Mouse (Mus musculus): Measurements from ENCODE around the gene Unc80. TPM values are rescaled to one million over a fixed set of nuclear protein-coding genes. Genes with fewer than 3 reads are reported as not detected.
"Not testable (repeated sequence)": the region's sequence is repeated elsewhere in the genome, so short reads cannot be mapped to it uniquely, and the experiment has no call there.

Unc80 gene
- polyA plus RNA-seq, 1 experiment from 2014 or later, result 0.12 TPM

DNA sequence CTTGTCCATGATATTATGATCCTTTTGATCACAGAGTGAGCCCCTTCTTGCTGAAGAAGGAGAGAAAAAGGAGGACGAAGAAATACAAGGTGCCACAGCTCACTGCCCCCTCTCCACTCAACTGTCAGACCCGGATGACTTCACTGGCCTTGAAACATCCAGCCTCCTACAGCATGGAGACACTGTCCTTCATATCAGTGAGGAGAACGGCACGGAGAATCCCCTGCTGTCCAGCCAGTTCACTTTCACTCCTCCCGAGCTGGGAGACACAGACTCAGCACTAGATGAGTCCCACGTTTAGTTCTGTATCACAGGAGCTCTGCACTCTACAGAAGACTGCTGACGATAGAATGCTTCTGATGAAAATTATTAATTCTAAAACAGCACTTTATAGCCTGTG lies 227.1 kb downstream of the Unc80 start:
- Histone ChIP-seq H3K27me3 (ENCODE audit: control insufficient read depth, insufficient read depth, low read length) (no peaks in the 10 kb centered on the region), H3K27ac (replicated peaks in 1 of 2; ENCODE audit: control insufficient read depth in 1 of 2, insufficient read depth in 1 of 2, low read depth in 2 of 2, low read length in 2 of 2) (no peak overlapping the region), H3K36me3 (ENCODE audit: control insufficient read depth, insufficient read depth, low read length) (no peaks in the 10 kb centered on the region), H3K4me1 (ENCODE audit: control insufficient read depth in 2 of 2, insufficient read depth in 2 of 2, low read length in 2 of 2) (no peaks in the 10 kb centered on the region), H3K4me2 (ENCODE audit: low read length) (peak overlapping the region; percentile 21; the same call in 1 of the 2 replicates), H3K4me3 (ENCODE audit: control insufficient read depth in 1 of 2, insufficient read depth in 1 of 2, low read depth in 1 of 2, low read length in 2 of 2) (no peak overlapping the region), H3K9me3 (ENCODE audit: control insufficient read depth, low read length) (no peaks in the 10 kb centered on the region), H3K9ac (ENCODE audit: low read length) (no peak overlapping the region; the same call in 1 of the 2 replicates)
- ATAC-seq (ENCODE audit: insufficient number of reproducible peaks, insufficient read depth, low FRiP score, low read depth), result no peak
- 37% methylated on average over 7 of the region's 7 CpGs for WGBS

DNA sequence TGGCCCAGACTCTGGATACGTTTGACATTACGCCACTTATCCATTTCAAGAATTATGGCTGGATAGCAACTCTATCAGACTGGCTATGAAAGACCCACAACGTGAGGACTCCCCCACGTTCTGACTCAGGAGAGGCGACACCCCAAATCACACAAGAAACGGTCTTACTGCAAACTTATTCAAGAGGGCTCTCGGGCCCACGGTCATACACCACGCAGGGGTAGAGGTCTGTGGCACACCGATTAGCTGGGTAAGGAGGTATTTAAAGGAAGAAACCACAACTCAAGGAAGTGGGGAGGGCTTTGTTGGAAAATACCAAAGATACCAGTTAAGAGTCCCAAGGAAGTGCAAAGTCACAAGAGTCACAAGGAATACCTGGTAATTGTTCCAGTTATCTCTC lies 231.5 kb downstream of the Unc80 start:
- not testable (repeated sequence) for H3K36me3 ChIP-seq (ENCODE audit: control insufficient read depth, insufficient read depth, low read length); H3K9me3 ChIP-seq (ENCODE audit: control insufficient read depth, low read length); H3K4me3 ChIP-seq (ENCODE audit: control insufficient read depth in 1 of 2, insufficient read depth in 1 of 2, low read depth in 1 of 2, low read length in 2 of 2); H3K4me2 ChIP-seq (ENCODE audit: low read length); H3K27ac ChIP-seq (replicated peaks in 1 of 2; ENCODE audit: control insufficient read depth in 1 of 2, insufficient read depth in 1 of 2, low read depth in 2 of 2, low read length in 2 of 2); ATAC-seq (ENCODE audit: insufficient number of reproducible peaks, insufficient read depth, low FRiP score, low read depth); H3K9ac ChIP-seq (ENCODE audit: low read length); H3K27me3 ChIP-seq (ENCODE audit: control insufficient read depth, insufficient read depth, low read length)
- WGBS, result 89% methylated on average over 10 of the region's 10 CpGs
- peaks cover 6 to 13% of the 10 kb centered on the region in 2 experiments for H3K4me1 ChIP-seq (ENCODE audit: control insufficient read depth in 2 of 2, insufficient read depth in 2 of 2, low read length in 2 of 2)

DNA sequence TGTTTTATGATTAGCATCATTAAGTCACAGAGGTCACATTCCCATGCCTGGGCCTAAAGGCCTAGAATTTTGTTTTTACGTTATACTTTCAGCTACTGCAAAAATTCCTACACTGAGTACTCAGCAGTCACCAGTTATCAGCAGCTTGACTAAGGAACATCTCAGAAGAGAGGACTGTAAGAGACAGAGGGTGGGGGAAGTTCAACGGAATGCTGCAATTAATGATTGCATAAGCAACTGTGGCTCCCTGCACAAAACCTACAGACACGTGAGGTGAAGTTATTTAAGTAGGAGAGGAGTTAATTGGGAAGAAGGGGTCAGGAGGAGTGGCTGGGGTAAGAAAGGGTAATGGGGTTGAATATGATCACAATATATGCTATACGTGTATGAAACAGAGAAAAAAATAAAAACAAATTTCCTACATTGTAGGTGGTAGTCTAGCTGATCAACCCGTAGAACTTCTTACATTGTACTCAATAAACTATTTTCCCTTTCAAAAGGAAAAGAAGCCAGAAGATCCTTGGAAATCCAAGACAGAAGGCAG lies 232.1 kb downstream of the Unc80 start:
- no peak for ATAC-seq (ENCODE audit: insufficient number of reproducible peaks, insufficient read depth, low FRiP score, low read depth)
- H3K27ac ChIP-seq (replicated peaks in 1 of 2; ENCODE audit: control insufficient read depth in 1 of 2, insufficient read depth in 1 of 2, low read depth in 2 of 2, low read length in 2 of 2), result no peak overlapping the region
- no peaks in the 10 kb centered on the region for H3K36me3 ChIP-seq (ENCODE audit: control insufficient read depth, insufficient read depth, low read length)
- H3K27me3 ChIP-seq (ENCODE audit: control insufficient read depth, insufficient read depth, low read length), result no peaks in the 10 kb centered on the region
- H3K4me1 ChIP-seq (ENCODE audit: control insufficient read depth in 2 of 2, insufficient read depth in 2 of 2, low read length in 2 of 2), result peaks cover 6 to 13% of the 10 kb centered on the region in 2 experiments
- no peak overlapping the region; the same call in 1 of the 2 replicates for H3K9ac ChIP-seq (ENCODE audit: low read length)
- peak overlapping the region; percentile 68 for H3K4me2 ChIP-seq (ENCODE audit: low read length)
- WGBS, result 45% methylated on average over 5 of the region's 5 CpGs
- no peaks in the 10 kb centered on the region for H3K9me3 ChIP-seq (ENCODE audit: control insufficient read depth, low read length)
- H3K4me3 ChIP-seq (ENCODE audit: control insufficient read depth in 1 of 2, insufficient read depth in 1 of 2, low read depth in 1 of 2, low read length in 2 of 2), result peak overlapping the region in 1 of 2 experiments; percentile 89; a peak in 2 of 4 replicates

DNA sequence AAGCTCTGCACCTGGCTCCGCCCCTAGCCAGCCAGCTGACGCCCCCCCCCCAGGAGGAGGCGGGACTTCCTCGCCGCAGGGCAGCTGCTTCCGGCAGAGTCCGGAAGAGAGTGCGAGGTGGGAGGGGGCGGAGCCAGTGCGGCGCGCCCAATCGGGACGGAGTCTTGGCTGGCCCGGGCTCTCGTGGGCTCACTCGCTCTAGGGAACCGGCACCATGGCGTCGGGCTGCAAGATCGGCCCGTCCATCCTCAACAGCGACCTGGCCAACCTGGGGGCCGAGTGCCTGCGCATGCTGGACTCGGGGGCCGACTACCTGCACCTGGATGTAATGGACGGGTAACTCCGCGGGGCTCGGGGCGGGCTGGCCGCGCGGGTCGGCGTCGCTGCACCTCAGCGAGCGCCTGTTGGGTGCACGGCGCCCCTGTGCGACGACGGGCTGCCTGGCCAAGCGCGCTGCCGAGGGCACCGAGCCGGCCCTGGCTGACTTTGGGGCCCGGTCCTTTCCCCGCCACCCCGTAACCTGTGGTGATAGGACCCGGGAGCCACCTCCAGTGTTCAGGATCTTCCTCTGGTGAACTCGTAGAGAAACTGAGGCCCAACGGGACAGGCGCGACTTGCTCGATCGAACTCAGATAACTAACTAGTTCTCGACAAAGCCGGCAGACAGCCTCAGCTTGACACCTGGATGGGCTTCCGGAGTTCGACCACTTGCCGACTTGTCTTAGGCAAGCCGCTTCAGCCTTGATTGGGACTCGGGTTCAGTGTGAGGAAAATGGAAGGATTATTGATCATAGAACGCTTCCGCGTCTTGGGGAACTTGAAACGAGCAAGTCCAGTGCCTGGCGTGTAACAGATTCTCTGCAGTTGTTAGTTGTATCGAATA lies 232.8 kb downstream of the Unc80 start, which contains the start of gene Rpe:
Gene Rpe (plus strand): TSS at position 139 of the 883 bp plus-strand sequence.
- Histone ChIP-seq H3K4me3 (ENCODE audit: control insufficient read depth in 1 of 2, insufficient read depth in 1 of 2, low read depth in 1 of 2, low read length in 2 of 2) (peak within 1 kb of the TSS; percentile 75 to 89), H3K4me1 (ENCODE audit: control insufficient read depth in 2 of 2, insufficient read depth in 2 of 2, low read length in 2 of 2) (peaks cover 6 to 13% of the 10 kb centered on the region in 2 experiments), H3K27ac (replicated peaks in 1 of 2; ENCODE audit: control insufficient read depth in 1 of 2, insufficient read depth in 1 of 2, low read depth in 2 of 2, low read length in 2 of 2) (peak within 1 kb of the TSS; percentile 43 to 77), H3K9me3 (ENCODE audit: control insufficient read depth, low read length) (no peaks in the 10 kb centered on the region), H3K4me2 (ENCODE audit: low read length) (peak within 1 kb of the TSS; percentile 68), H3K27me3 (ENCODE audit: control insufficient read depth, insufficient read depth, low read length) (no peaks in the 10 kb centered on the region), H3K9ac (ENCODE audit: low read length) (peak within 1 kb of the TSS; percentile 89), H3K36me3 (ENCODE audit: control insufficient read depth, insufficient read depth, low read length) (no peaks in the 10 kb centered on the region)
- WGBS, result under 1% methylated on average over 73 of the region's 73 CpGs
- peak; percentile 99 for ATAC-seq (ENCODE audit: insufficient number of reproducible peaks, insufficient read depth, low FRiP score, low read depth)

DNA sequence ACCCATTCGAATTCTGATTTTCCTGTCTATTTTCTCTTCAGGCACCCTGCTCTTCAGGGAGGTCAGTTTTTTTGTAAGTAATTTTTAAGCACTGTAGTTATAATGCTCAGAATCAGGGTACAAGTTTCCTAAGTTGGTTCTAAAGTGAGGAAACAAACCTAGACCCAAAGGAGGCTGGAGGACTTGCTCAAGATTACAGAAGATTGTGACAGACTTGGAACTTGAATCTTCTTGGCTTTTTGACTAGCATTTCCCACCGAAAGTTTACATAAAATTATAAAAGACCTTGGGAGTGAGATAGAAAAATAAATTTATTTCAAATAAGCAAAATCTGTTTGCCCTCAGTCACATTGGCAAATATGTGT lies 233.4 kb downstream of the Unc80 start:
- H3K9ac ChIP-seq (ENCODE audit: low read length), result peak overlapping the region; percentile 89
- peak overlapping the region in 1 of 2 experiments; percentile 77; a peak in 1 of 4 replicates for H3K27ac ChIP-seq (replicated peaks in 1 of 2; ENCODE audit: control insufficient read depth in 1 of 2, insufficient read depth in 1 of 2, low read depth in 2 of 2, low read length in 2 of 2)
- 22% methylated on average over 2 of the region's 2 CpGs for WGBS

DNA sequence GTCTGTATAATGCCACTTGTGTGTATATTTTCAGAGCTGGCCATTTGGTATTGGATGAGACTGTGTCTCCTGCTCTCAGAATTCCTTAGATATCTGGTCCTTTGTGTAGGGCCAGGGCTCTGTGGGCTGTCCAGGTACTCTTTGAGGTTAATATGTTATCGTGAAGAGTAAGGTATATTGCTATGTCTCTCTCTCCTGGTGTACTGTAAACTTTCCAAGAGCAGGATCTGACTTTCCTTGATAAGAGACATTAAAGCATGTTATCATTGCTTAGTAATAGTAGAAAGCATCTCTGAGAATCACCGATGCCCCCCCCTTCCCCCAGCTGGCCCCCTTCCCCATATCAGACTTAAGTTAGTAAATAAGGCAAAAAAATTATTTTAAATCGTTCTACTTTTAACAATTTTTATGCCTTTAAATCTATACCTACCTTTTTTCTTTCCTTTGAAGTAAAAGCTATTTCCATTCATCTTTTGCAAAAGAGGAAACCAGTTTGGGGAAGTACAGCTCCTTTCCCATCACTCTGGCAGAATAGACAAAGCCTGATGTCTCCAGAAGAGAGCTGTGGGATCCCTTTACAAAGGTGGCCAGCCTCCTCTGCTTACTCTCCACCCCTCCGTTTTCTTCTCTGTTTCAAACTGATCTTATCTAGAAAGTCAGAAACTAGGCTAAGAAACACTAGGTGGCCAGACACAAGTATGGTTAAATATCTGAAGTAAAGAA lies 234.6 kb downstream of the Unc80 start:
- Histone ChIP-seq H3K9ac (ENCODE audit: low read length) (no peak overlapping the region), H3K4me1 (ENCODE audit: control insufficient read depth in 2 of 2, insufficient read depth in 2 of 2, low read length in 2 of 2) (peaks cover 6 to 13% of the 10 kb centered on the region in 2 experiments), H3K9me3 (ENCODE audit: control insufficient read depth, low read length) (no peaks in the 10 kb centered on the region), H3K4me2 (ENCODE audit: low read length) (no peak overlapping the region), H3K36me3 (ENCODE audit: control insufficient read depth, insufficient read depth, low read length) (peaks cover 13% of the 10 kb centered on the region), H3K4me3 (ENCODE audit: control insufficient read depth in 1 of 2, insufficient read depth in 1 of 2, low read depth in 1 of 2, low read length in 2 of 2) (no peak overlapping the region), H3K27me3 (ENCODE audit: control insufficient read depth, insufficient read depth, low read length) (no peaks in the 10 kb centered on the region), H3K27ac (replicated peaks in 1 of 2; ENCODE audit: control insufficient read depth in 1 of 2, insufficient read depth in 1 of 2, low read depth in 2 of 2, low read length in 2 of 2) (no peak overlapping the region)
- WGBS, result 72% methylated on average over 4 of the region's 4 CpGs
- ATAC-seq (ENCODE audit: insufficient number of reproducible peaks, insufficient read depth, low FRiP score, low read depth), result no peak

More for the DNA sequence above, 233.4 kb downstream of the Unc80 start:
- Histone ChIP-seq H3K4me1 (ENCODE audit: control insufficient read depth in 2 of 2, insufficient read depth in 2 of 2, low read length in 2 of 2) (peaks cover 6 to 13% of the 10 kb centered on the region in 2 experiments), H3K4me3 (ENCODE audit: control insufficient read depth in 1 of 2, insufficient read depth in 1 of 2, low read depth in 1 of 2, low read length in 2 of 2) (peak overlapping the region; percentile 75 to 89), H3K9me3 (ENCODE audit: control insufficient read depth, low read length) (no peaks in the 10 kb centered on the region), H3K27me3 (ENCODE audit: control insufficient read depth, insufficient read depth, low read length) (no peaks in the 10 kb centered on the region), H3K36me3 (ENCODE audit: control insufficient read depth, insufficient read depth, low read length) (peaks cover 4% of the 10 kb centered on the region), H3K4me2 (ENCODE audit: low read length) (peak overlapping the region; percentile 68)
- no peak for ATAC-seq (ENCODE audit: insufficient number of reproducible peaks, insufficient read depth, low FRiP score, low read depth)

DNA sequence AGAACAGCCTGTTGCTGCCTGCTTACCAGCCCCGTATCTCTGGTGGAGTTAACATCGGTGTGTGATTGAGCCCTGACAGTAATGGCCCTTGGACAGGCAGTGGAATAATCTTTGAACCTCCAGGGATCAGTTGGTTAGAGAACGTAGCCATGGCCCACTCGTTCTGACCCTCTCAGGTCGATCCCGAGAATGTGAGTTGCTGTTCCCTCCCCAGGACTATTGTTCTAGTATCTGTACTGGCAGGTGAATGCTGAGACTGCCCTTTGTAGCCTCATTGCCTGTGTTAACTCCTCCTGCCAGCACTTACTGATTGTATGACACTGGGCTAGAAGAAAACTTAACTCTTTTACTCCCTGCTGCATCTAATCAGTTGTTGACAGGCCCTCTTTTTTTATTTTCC lies 236.4 kb downstream of the Unc80 start:
- peaks cover 19% of the 10 kb centered on the region for H3K36me3 ChIP-seq (ENCODE audit: control insufficient read depth, insufficient read depth, low read length)
- ATAC-seq (ENCODE audit: insufficient number of reproducible peaks, insufficient read depth, low FRiP score, low read depth), result no peak
- no peak overlapping the region for H3K27ac ChIP-seq (replicated peaks in 1 of 2; ENCODE audit: control insufficient read depth in 1 of 2, insufficient read depth in 1 of 2, low read depth in 2 of 2, low read length in 2 of 2)
- H3K4me3 ChIP-seq (ENCODE audit: control insufficient read depth in 1 of 2, insufficient read depth in 1 of 2, low read depth in 1 of 2, low read length in 2 of 2), result no peak overlapping the region
- no peak overlapping the region; the same call in 1 of the 2 replicates for H3K4me2 ChIP-seq (ENCODE audit: low read length)
- H3K4me1 ChIP-seq (ENCODE audit: control insufficient read depth in 2 of 2, insufficient read depth in 2 of 2, low read length in 2 of 2), result peaks cover 6 to 13% of the 10 kb centered on the region in 2 experiments
- no peak overlapping the region for H3K9ac ChIP-seq (ENCODE audit: low read length)
- no peaks in the 10 kb centered on the region for H3K27me3 ChIP-seq (ENCODE audit: control insufficient read depth, insufficient read depth, low read length)
- 35% methylated on average over 6 of the region's 6 CpGs for WGBS
- no peaks in the 10 kb centered on the region for H3K9me3 ChIP-seq (ENCODE audit: control insufficient read depth, low read length)
